Mouse (Mus musculus): ENCODE measurements around the gene Kif6.

Kif6 gene

GRCm38 (mm10) chr17:49661626-49662025 lies 46.7 kb downstream of the Kif6 start:
- DNase-seq (ENCODE audit: extremely low read depth, insufficient read length, low spot score): no peak

GRCm38 (mm10) chr17:49666728-49667127 lies 51.8 kb downstream of the Kif6 start:
- DNase-seq (ENCODE audit: extremely low read depth, insufficient read length, low spot score): no peak

GRCm38 (mm10) chr17:49668296-49668695 lies 53.4 kb downstream of the Kif6 start:
- peak; percentile 47 for DNase-seq (ENCODE audit: extremely low read depth, insufficient read length, low spot score)

- DNase-seq (ENCODE audit: extremely low read depth, insufficient read length, low spot score): peak; percentile 53
Measured at GRCm38 (mm10) chr17:49671921-49672339, 57.0 kb downstream of the Kif6 start.

GRCm38 (mm10) chr17:49672421-49672820 lies 57.5 kb downstream of the Kif6 start:
- no peak for DNase-seq (ENCODE audit: extremely low read depth, insufficient read length, low spot score)

GRCm38 (mm10) chr17:49675629-49676028 lies 60.7 kb downstream of the Kif6 start:
- DNase-seq (ENCODE audit: extremely low read depth, insufficient read length, low spot score): no peak

- DNase-seq (ENCODE audit: extremely low read depth, insufficient read length, low spot score): no peak
Measured at GRCm38 (mm10) chr17:49681410-49681809, 66.5 kb downstream of the Kif6 start.

GRCm38 (mm10) chr17:49684146-49684545 lies 69.2 kb downstream of the Kif6 start:
- DNase-seq (ENCODE audit: extremely low read depth, insufficient read length, low spot score): no peak

- peak; percentile 48 for DNase-seq (ENCODE audit: extremely low read depth, insufficient read length, low spot score)
Measured at GRCm38 (mm10) chr17:49690607-49691454, 75.9 kb downstream of the Kif6 start.

- peak; percentile 35 for DNase-seq (ENCODE audit: extremely low read depth, insufficient read length, low spot score)
Measured at GRCm38 (mm10) chr17:49691455-49691805, 76.5 kb downstream of the Kif6 start.

GRCm38 (mm10) chr17:49693206-49693605 lies 78.3 kb downstream of the Kif6 start:
- DNase-seq (ENCODE audit: extremely low read depth, insufficient read length, low spot score): no peak

GRCm38 (mm10) chr17:49697220-49697619 lies 82.3 kb downstream of the Kif6 start:
- DNase-seq (ENCODE audit: extremely low read depth, insufficient read length, low spot score): no peak

- no peak for DNase-seq (ENCODE audit: extremely low read depth, insufficient read length, low spot score)
Measured at GRCm38 (mm10) chr17:49703492-49704249, 88.7 kb downstream of the Kif6 start.

- DNase-seq (ENCODE audit: extremely low read depth, insufficient read length, low spot score): no peak
Measured at GRCm38 (mm10) chr17:49709192-49709591, 94.3 kb downstream of the Kif6 start.

GRCm38 (mm10) chr17:49710101-49710630 lies 95.2 kb downstream of the Kif6 start:
- no peak for DNase-seq (ENCODE audit: extremely low read depth, insufficient read length, low spot score)

- no peak for DNase-seq (ENCODE audit: extremely low read depth, insufficient read length, low spot score)
Measured at GRCm38 (mm10) chr17:49726206-49726605, 111.3 kb downstream of the Kif6 start.

GRCm38 (mm10) chr17:49726976-49727375 lies 112.0 kb downstream of the Kif6 start:
- no peak for DNase-seq (ENCODE audit: extremely low read depth, insufficient read length, low spot score)

- no peak for DNase-seq (ENCODE audit: extremely low read depth, insufficient read length, low spot score)
Measured at GRCm38 (mm10) chr17:49727428-49728045, 112.6 kb downstream of the Kif6 start.

- no peak for DNase-seq (ENCODE audit: extremely low read depth, insufficient read length, low spot score)
Measured at GRCm38 (mm10) chr17:49729856-49730255, 114.9 kb downstream of the Kif6 start.

GRCm38 (mm10) chr17:49732706-49733105 lies 117.8 kb downstream of the Kif6 start:
- DNase-seq (ENCODE audit: extremely low read depth, insufficient read length, low spot score): no peak

- DNase-seq (ENCODE audit: extremely low read depth, insufficient read length, low spot score): no peak
Measured at GRCm38 (mm10) chr17:49734079-49734478, 119.1 kb downstream of the Kif6 start.

Measured in 3134 (cell line).